Mouse (Mus musculus) adipocyte (in vitro differentiated cells): ENCODE data around the gene Dvl3.

Source experiments
- DNase-seq: peaks from one replicate; pipeline ENCODE4 v3.0.0-alpha.2; 2016; ENCODE audit warnings: low spot score

Dvl3 gene

GRCm38 (mm10) chr16:20497980-20498676 lies 18.7 kb upstream of the Dvl3 start:
- no peak for DNase-seq

GRCm38 (mm10) chr16:20498677-20499475 lies 17.9 kb upstream of the Dvl3 start, which contains the start of gene Eif2b5:
TSS of gene Eif2b5 (plus strand) at chr16:20498817.
- peak; percentile 95 for DNase-seq

GRCm38 (mm10) chr16:20506000-20506399 lies 10.8 kb upstream of the Dvl3 start:
- no peak for DNase-seq

- peak; percentile 70 for DNase-seq
Measured at GRCm38 (mm10) chr16:20509349-20509748, 7.4 kb upstream of the Dvl3 start.

GRCm38 (mm10) chr16:20511277-20511847 lies 5.4 kb upstream of the Dvl3 start:
- DNase-seq: no peak

- DNase-seq: no peak
Measured at GRCm38 (mm10) chr16:20516032-20516431, 750 bp upstream of the Dvl3 start.

- DNase-seq: peak; percentile 28
Measured at GRCm38 (mm10) chr16:20517216-20517615, 434 bp downstream of the Dvl3 start.

- peak; percentile 60 for DNase-seq
Measured at GRCm38 (mm10) chr16:20517701-20518374, 1.1 kb downstream of the Dvl3 start.

- DNase-seq: no peak
Measured at GRCm38 (mm10) chr16:20523886-20524285, 7.1 kb downstream of the Dvl3 start.

- no peak for DNase-seq
Measured at GRCm38 (mm10) chr16:20528779-20529178, 12.0 kb downstream of the Dvl3 start.

GRCm38 (mm10) chr16:20529375-20529774 lies 12.6 kb downstream of the Dvl3 start:
- DNase-seq: no peak

GRCm38 (mm10) chr16:20530941-20531340 lies 14.2 kb downstream of the Dvl3 start:
- DNase-seq: no peak

- no peak for DNase-seq
Measured at GRCm38 (mm10) chr16:20534617-20535295, 18.0 kb downstream of the Dvl3 start.

GRCm38 (mm10) chr16:20535296-20536080 lies 18.7 kb downstream of the Dvl3 start, which contains the start of gene Ap2m1:
TSS of gene Ap2m1 (plus strand) at chr16:20535478.
- peak; percentile 99 for DNase-seq

GRCm38 (mm10) chr16:20536081-20536665 lies 19.4 kb downstream of the Dvl3 start:
- no peak for DNase-seq

- peak; percentile 55 for DNase-seq
Measured at GRCm38 (mm10) chr16:20537071-20537471, 20.3 kb downstream of the Dvl3 start.

- DNase-seq: no peak
Measured at GRCm38 (mm10) chr16:20537601-20538320, 21.0 kb downstream of the Dvl3 start.

GRCm38 (mm10) chr16:20539649-20540048 lies 22.9 kb downstream of the Dvl3 start:
- DNase-seq: no peak

GRCm38 (mm10) chr16:20540438-20540837 lies 23.7 kb downstream of the Dvl3 start:
- no peak for DNase-seq

- DNase-seq: no peak
Measured at GRCm38 (mm10) chr16:20545696-20546095, 28.9 kb downstream of the Dvl3 start.
